Mouse (Mus musculus) embryo, embryonic 10.5 days (tissue): ENCODE results near the gene Nrxn2.
A peak's percentile ranks its signal among the peaks of the same experiment; 100 is the strongest.

Source experiments
- DNase-seq: peaks from one replicate; pipeline ENCODE4 v3.0.0-alpha.2; 2015; ENCODE audit warnings: low spot score

Nrxn2 gene

GRCm38 (mm10) chr19:6494504-6495170 lies 76.1 kb downstream of the Nrxn2 start:
- DNase-seq = no peak

GRCm38 (mm10) chr19:6495714-6496113 lies 77.2 kb downstream of the Nrxn2 start:
- DNase-seq = no peak

- no peak for DNase-seq
Measured at GRCm38 (mm10) chr19:6496462-6497149, 78.1 kb downstream of the Nrxn2 start.

- DNase-seq = peak; percentile 72
Measured at GRCm38 (mm10) chr19:6497150-6497801, 78.7 kb downstream of the Nrxn2 start.

- DNase-seq = no peak
Measured at GRCm38 (mm10) chr19:6497803-6498202, 79.3 kb downstream of the Nrxn2 start.

- DNase-seq = no peak
Measured at GRCm38 (mm10) chr19:6498350-6499131, 80.0 kb downstream of the Nrxn2 start.

- no peak for DNase-seq
Measured at GRCm38 (mm10) chr19:6499860-6500635, 81.5 kb downstream of the Nrxn2 start.

GRCm38 (mm10) chr19:6500636-6501025 lies 82.1 kb downstream of the Nrxn2 start:
- no peak for DNase-seq

- DNase-seq = peak; percentile 71
Measured at GRCm38 (mm10) chr19:6502035-6502541, 83.6 kb downstream of the Nrxn2 start.

- peak; percentile 87 for DNase-seq
Measured at GRCm38 (mm10) chr19:6502543-6503319, 84.2 kb downstream of the Nrxn2 start.

- DNase-seq = no peak
Measured at GRCm38 (mm10) chr19:6503926-6504655, 85.6 kb downstream of the Nrxn2 start.

GRCm38 (mm10) chr19:6504656-6505045 lies 86.1 kb downstream of the Nrxn2 start:
- no peak for DNase-seq

GRCm38 (mm10) chr19:6507393-6507792 lies 88.9 kb downstream of the Nrxn2 start:
- no peak for DNase-seq

- no peak for DNase-seq
Measured at GRCm38 (mm10) chr19:6509881-6510280, 91.3 kb downstream of the Nrxn2 start.

GRCm38 (mm10) chr19:6510546-6510945 lies 92.0 kb downstream of the Nrxn2 start:
- no peak for DNase-seq

- DNase-seq = peak; percentile 44
Measured at GRCm38 (mm10) chr19:6513389-6514139, 95.0 kb downstream of the Nrxn2 start.

GRCm38 (mm10) chr19:6514940-6515339 lies 96.4 kb downstream of the Nrxn2 start:
- DNase-seq = no peak

GRCm38 (mm10) chr19:6515448-6515847 lies 96.9 kb downstream of the Nrxn2 start:
- no peak for DNase-seq

- DNase-seq = no peak
Measured at GRCm38 (mm10) chr19:6516153-6516552, 97.6 kb downstream of the Nrxn2 start.
